Mouse (Mus musculus): Measurements from ENCODE around the gene Clcn7. TPM values are rescaled to one million over a fixed set of nuclear protein-coding genes. Genes with fewer than 3 reads are reported as not detected.

Clcn7 gene
- 16.6 and 18.7 TPM in 2 replicates for polyA plus RNA-seq (2014; fragmentation: Nextera tagmentation; extraction: Ambion mirVana)

DNA sequence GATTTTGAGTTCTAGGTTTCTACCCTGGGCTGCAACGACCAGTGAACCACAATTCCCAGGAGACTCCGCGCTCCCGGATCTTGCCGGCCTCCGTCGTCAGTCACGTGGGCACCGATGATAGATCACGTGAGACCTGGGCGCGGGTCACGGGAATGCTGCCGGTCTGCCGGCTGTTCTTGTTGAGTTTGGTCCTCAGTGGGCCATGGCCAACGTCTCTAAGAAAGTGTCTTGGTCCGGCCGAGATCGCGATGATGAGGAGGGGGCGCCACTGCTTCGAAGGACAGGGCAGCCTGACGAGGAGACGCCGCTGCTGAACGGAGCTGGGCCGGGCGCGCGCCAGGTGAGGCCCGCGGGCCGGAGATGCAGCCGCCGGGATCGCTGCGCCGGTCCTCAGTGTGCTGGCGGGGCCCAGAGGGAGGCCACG lies at the start of gene Clcn7:
Gene Clcn7, plus strand, starts transcription at position 117 of the 424 bp plus-strand sequence.
- peak; percentile 89 for ATAC-seq (ENCODE audit: low FRiP score)
- H3K4me3 ChIP-seq (ENCODE audit: low read depth, low read length), result peak within 1 kb of the TSS; percentile 87
- H3K9me3 ChIP-seq (ENCODE audit: control insufficient read depth, low read length), result no peaks in the 10 kb centered on the region
- H3K36me3 ChIP-seq (ENCODE audit: control insufficient read depth, insufficient read depth, low read length), result no peaks in the 10 kb centered on the region
- peaks cover 8% of the 10 kb centered on the region for H3K4me1 ChIP-seq (replicated peaks; ENCODE audit: control insufficient read depth, insufficient read depth, low read length)
- H3K9ac ChIP-seq (ENCODE audit: low read depth, low read length), result peak within 1 kb of the TSS; percentile 85
- no peaks in the 10 kb centered on the region for H3K27me3 ChIP-seq (ENCODE audit: control insufficient read depth, insufficient read depth, low read length)
- WGBS, result 0% methylated on average over 40 of the region's 40 CpGs
- no peak within 1 kb of the TSS; the same call in 1 of the 2 replicates for H3K27ac ChIP-seq (ENCODE audit: low read depth, low read length)
- DNase-seq (ENCODE audit: low spot score), result peak; percentile 94
- H3K4me2 ChIP-seq (replicated peaks; ENCODE audit: low read depth, low read length), result peak within 1 kb of the TSS; percentile 65

DNA sequence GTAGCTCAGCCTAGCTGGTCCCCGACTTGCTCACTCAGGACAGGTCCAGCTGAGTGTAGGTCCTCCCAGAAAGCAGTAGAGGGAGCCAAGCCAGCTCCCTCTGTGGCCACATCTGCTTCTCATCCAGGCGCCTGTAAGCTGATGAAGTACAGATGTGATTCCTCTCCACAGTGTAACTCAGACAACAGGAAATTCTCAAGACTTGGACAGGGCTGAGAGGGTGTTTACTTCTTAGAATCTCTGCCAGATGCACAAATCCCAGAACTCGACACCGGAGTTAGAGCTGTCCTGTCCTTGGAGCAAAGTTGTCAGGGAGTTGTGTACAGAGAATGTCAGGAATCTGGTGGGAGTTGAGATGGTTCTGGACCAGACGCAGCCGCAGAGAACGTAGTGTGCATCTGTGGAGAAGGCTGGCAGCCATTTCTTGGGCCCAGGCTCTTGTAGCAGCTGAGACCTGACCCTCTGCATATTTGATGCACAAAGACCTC lies 49.7 kb upstream of the Clcn7 start, which contains the start of gene Tmem204:
Gene Tmem204, minus strand, starts transcription at position 148 of the 488 bp plus-strand sequence.
- DNase-seq (ENCODE audit: low spot score), result peak; percentile 49
- 52% methylated on average over 7 of the region's 7 CpGs for WGBS
- no peak within 1 kb of the TSS for H3K4me3 ChIP-seq (ENCODE audit: low read depth, low read length)
- no peaks in the 10 kb centered on the region for H3K4me1 ChIP-seq (replicated peaks; ENCODE audit: control insufficient read depth, insufficient read depth, low read length)
- H3K4me2 ChIP-seq (replicated peaks; ENCODE audit: low read depth, low read length), result no peak within 1 kb of the TSS
- peak within 1 kb of the TSS; percentile 40; the same call in 1 of the 2 replicates for H3K27ac ChIP-seq (ENCODE audit: low read depth, low read length)
- H3K36me3 ChIP-seq (ENCODE audit: control insufficient read depth, insufficient read depth, low read length), result no peaks in the 10 kb centered on the region
- no peaks in the 10 kb centered on the region for H3K9me3 ChIP-seq (ENCODE audit: control insufficient read depth, low read length)
- no peak for ATAC-seq (ENCODE audit: low FRiP score)
- H3K9ac ChIP-seq (ENCODE audit: low read depth, low read length), result no peak within 1 kb of the TSS
- no peaks in the 10 kb centered on the region for H3K27me3 ChIP-seq (ENCODE audit: control insufficient read depth, insufficient read depth, low read length)

DNA sequence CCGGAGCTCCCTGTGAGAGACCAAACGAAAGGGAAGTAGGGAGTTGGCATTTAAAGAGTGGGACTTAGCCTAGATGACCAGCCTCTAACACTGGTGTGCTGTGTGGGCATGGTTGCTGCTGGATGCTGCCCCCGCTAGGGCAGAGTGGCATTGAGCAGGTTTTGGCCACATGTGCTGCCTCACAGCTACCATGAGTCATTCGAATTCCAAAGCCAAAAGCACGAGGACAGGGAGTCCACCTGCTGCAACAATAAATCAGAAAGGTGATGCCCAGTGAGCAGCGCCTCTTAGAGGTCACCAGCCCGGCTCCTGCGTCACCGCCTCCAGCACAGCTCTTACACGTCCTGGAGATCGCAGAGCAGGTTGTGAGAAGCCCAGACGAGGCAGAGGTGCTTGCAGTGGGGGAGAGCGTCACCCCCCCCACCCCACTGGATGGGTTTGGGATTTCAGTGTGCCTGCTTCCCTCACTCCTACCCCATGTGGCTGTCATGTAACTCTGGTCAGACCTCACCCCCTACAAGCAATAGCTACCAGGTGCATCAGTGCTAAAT lies 48.3 kb upstream of the Clcn7 start:
- H3K4me2 ChIP-seq (replicated peaks; ENCODE audit: low read depth, low read length), result no peak overlapping the region
- no peaks in the 10 kb centered on the region for H3K4me1 ChIP-seq (replicated peaks; ENCODE audit: control insufficient read depth, insufficient read depth, low read length)
- DNase-seq (ENCODE audit: low spot score), result no peak
- WGBS, result 81% methylated on average over 13 of the region's 13 CpGs
- no peaks in the 10 kb centered on the region for H3K9me3 ChIP-seq (ENCODE audit: control insufficient read depth, low read length)
- H3K27me3 ChIP-seq (ENCODE audit: control insufficient read depth, insufficient read depth, low read length), result no peaks in the 10 kb centered on the region
- no peak for ATAC-seq (ENCODE audit: low FRiP score)
- H3K4me3 ChIP-seq (ENCODE audit: low read depth, low read length), result no peak overlapping the region
- H3K36me3 ChIP-seq (ENCODE audit: control insufficient read depth, insufficient read depth, low read length), result no peaks in the 10 kb centered on the region
- no peak overlapping the region for H3K27ac ChIP-seq (ENCODE audit: low read depth, low read length)
- no peak overlapping the region for H3K9ac ChIP-seq (ENCODE audit: low read depth, low read length)

DNA sequence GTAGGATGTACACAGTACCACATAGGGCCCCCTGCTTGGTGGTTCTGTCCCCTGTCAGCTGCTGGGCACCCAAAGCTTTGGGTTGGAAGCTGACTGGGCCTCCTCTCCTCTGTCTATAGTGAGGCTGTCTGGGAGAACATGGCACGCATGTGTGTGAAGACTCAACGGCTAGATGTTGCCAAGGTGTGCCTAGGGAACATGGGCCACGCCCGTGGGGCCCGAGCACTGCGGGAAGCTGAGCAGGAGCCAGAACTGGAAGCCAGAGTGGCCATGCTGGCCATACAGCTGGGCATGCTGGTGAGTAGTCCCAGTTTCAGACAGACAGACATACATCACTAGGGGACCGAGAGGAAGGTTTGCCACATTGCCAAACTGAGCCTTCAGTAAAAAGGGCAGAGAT lies 46.5 kb upstream of the Clcn7 start:
- whole genome bisulfite sequencing, result 93% methylated on average over 7 of the region's 7 CpGs
- no peak overlapping the region for H3K4me2 ChIP-seq (replicated peaks; ENCODE audit: low read depth, low read length)
- no peak overlapping the region for H3K4me3 ChIP-seq (ENCODE audit: low read depth, low read length)
- ATAC-seq (ENCODE audit: low FRiP score) (no peak), DNase-seq (ENCODE audit: low spot score) (no peak)
- no peak overlapping the region for H3K27ac ChIP-seq (ENCODE audit: low read depth, low read length)
- H3K27me3 ChIP-seq (ENCODE audit: control insufficient read depth, insufficient read depth, low read length), result no peaks in the 10 kb centered on the region
- H3K9me3 ChIP-seq (ENCODE audit: control insufficient read depth, low read length), result no peaks in the 10 kb centered on the region
- no peak overlapping the region for H3K9ac ChIP-seq (ENCODE audit: low read depth, low read length)
- H3K4me1 ChIP-seq (replicated peaks; ENCODE audit: control insufficient read depth, insufficient read depth, low read length), result no peaks in the 10 kb centered on the region
- H3K36me3 ChIP-seq (ENCODE audit: control insufficient read depth, insufficient read depth, low read length), result no peaks in the 10 kb centered on the region

DNA sequence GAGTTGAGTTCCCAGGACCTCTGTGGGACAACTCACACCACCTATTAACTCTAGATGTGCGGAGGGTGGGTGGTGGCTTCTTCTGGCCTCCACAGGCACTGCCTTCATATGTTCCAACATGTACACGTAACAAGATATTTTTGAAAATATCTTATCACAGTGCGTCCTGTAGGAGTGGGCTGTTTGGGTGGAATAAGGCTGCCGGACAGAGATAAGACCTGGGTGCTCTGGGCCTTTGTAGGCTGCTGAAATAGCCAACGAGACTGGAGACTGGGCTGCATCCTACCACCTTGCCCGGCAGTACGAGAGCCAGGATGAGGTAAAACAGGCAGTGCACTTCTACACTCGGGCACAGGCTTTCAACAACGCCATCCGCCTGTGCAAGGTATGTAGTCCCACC lies 44.0 kb upstream of the Clcn7 start:
- H3K36me3 ChIP-seq (ENCODE audit: control insufficient read depth, insufficient read depth, low read length), result no peaks in the 10 kb centered on the region
- 95% methylated on average over 10 of the region's 10 CpGs for whole genome bisulfite sequencing
- no peaks in the 10 kb centered on the region for H3K9me3 ChIP-seq (ENCODE audit: control insufficient read depth, low read length)
- no peaks in the 10 kb centered on the region for H3K4me1 ChIP-seq (replicated peaks; ENCODE audit: control insufficient read depth, insufficient read depth, low read length)
- no peak overlapping the region for H3K4me2 ChIP-seq (replicated peaks; ENCODE audit: low read depth, low read length)
- no peak overlapping the region for H3K9ac ChIP-seq (ENCODE audit: low read depth, low read length)
- no peak for ATAC-seq (ENCODE audit: low FRiP score)
- no peak overlapping the region for H3K27ac ChIP-seq (ENCODE audit: low read depth, low read length)
- DNase-seq (ENCODE audit: low spot score), result no peak
- H3K4me3 ChIP-seq (ENCODE audit: low read depth, low read length), result no peak overlapping the region
- H3K27me3 ChIP-seq (ENCODE audit: control insufficient read depth, insufficient read depth, low read length), result no peaks in the 10 kb centered on the region

DNA sequence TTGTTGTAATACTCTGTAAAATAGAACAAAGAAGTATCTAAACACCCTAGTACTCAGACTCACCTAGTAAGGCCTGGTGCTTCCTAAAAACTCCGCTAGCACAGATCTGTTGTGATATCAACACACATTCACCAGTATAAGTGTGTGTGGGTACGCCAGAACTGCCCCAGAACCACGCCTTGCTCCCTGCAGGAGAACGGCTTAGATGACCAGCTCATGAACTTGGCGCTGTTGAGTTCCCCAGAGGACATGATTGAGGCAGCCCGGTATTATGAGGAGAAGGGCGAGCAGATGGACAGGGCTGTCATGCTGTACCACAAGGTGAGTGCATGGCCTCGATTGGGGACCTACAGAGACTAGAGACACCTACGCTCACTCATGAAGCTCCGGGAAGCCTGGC lies 42.7 kb upstream of the Clcn7 start:
- no peak overlapping the region for H3K4me2 ChIP-seq (replicated peaks; ENCODE audit: low read depth, low read length)
- no peaks in the 10 kb centered on the region for H3K9me3 ChIP-seq (ENCODE audit: control insufficient read depth, low read length)
- no peaks in the 10 kb centered on the region for H3K27me3 ChIP-seq (ENCODE audit: control insufficient read depth, insufficient read depth, low read length)
- 94% methylated on average over 10 of the region's 10 CpGs for WGBS
- H3K4me1 ChIP-seq (replicated peaks; ENCODE audit: control insufficient read depth, insufficient read depth, low read length), result no peaks in the 10 kb centered on the region
- no peak overlapping the region for H3K4me3 ChIP-seq (ENCODE audit: low read depth, low read length)
- no peak overlapping the region for H3K27ac ChIP-seq (ENCODE audit: low read depth, low read length)
- no peak for ATAC-seq (ENCODE audit: low FRiP score)
- H3K36me3 ChIP-seq (ENCODE audit: control insufficient read depth, insufficient read depth, low read length), result no peaks in the 10 kb centered on the region
- H3K9ac ChIP-seq (ENCODE audit: low read depth, low read length), result no peak overlapping the region
- DNase-seq (ENCODE audit: low spot score), result no peak

DNA sequence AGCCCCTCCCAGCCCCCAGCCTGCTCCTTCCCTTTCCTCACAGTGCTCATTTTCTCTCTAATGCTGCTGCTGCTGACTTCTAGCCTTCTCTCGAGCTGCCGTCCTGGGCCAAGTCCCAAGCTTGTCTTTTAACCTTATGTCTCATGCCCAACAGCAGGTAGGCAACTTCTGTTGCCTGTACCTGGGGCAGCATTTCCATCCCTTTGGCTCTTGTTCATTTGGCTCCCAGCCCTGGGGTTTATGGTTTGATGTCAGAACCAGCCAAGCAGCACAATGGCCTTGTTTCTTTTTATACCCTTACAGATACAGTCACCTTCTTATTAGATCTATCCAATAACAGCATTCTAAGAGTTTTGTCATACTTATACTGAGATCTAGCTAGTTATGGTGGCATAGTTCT lies 37.0 kb upstream of the Clcn7 start:
- Histone ChIP-seq H3K9me3 (ENCODE audit: control insufficient read depth, low read length) (no peaks in the 10 kb centered on the region), H3K27me3 (ENCODE audit: control insufficient read depth, insufficient read depth, low read length) (no peaks in the 10 kb centered on the region), H3K9ac (ENCODE audit: low read depth, low read length) (no peak overlapping the region), H3K4me1 (replicated peaks; ENCODE audit: control insufficient read depth, insufficient read depth, low read length) (no peaks in the 10 kb centered on the region), H3K27ac (ENCODE audit: low read depth, low read length) (no peak overlapping the region), H3K4me3 (ENCODE audit: low read depth, low read length) (no peak overlapping the region), H3K4me2 (replicated peaks; ENCODE audit: low read depth, low read length) (no peak overlapping the region), H3K36me3 (ENCODE audit: control insufficient read depth, insufficient read depth, low read length) (peaks cover 3% of the 10 kb centered on the region; the same call in 1 of the 2 replicates)
- DNase-seq (ENCODE audit: low spot score) (no peak), ATAC-seq (ENCODE audit: low FRiP score) (no peak)
- 89% methylated on average over 2 of the region's 2 CpGs for WGBS

DNA sequence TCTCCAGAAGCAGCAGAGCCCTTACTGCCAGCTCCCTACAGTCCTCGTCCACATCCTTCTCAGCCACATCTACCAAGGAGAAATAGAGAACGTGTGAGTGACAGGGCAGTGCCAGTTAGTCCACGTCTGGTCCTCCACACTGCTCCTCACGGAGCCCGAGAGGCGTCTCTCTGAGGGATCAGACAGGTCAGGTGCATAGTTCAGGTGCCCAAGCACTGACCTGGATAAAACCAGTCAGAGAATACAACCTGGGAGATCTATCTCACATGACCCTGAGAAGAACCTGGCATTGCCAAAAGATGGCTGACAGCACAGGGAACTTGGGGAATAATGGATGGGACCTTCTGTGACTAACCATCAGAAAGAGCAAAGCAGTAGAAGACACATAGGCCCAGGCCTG lies 33.1 kb upstream of the Clcn7 start:
- 92% methylated on average over 6 of the region's 6 CpGs for WGBS
- peaks cover 3% of the 10 kb centered on the region for H3K36me3 ChIP-seq (ENCODE audit: control insufficient read depth, insufficient read depth, low read length)
- no peaks in the 10 kb centered on the region for H3K4me1 ChIP-seq (replicated peaks; ENCODE audit: control insufficient read depth, insufficient read depth, low read length)
- H3K9me3 ChIP-seq (ENCODE audit: control insufficient read depth, low read length), result no peaks in the 10 kb centered on the region
- no peak overlapping the region for H3K4me3 ChIP-seq (ENCODE audit: low read depth, low read length)
- H3K4me2 ChIP-seq (replicated peaks; ENCODE audit: low read depth, low read length), result no peak overlapping the region
- H3K27ac ChIP-seq (ENCODE audit: low read depth, low read length), result no peak overlapping the region
- ATAC-seq (ENCODE audit: low FRiP score) (no peak), DNase-seq (ENCODE audit: low spot score) (no peak)
- no peaks in the 10 kb centered on the region for H3K27me3 ChIP-seq (ENCODE audit: control insufficient read depth, insufficient read depth, low read length)
- H3K9ac ChIP-seq (ENCODE audit: low read depth, low read length), result no peak overlapping the region

DNA sequence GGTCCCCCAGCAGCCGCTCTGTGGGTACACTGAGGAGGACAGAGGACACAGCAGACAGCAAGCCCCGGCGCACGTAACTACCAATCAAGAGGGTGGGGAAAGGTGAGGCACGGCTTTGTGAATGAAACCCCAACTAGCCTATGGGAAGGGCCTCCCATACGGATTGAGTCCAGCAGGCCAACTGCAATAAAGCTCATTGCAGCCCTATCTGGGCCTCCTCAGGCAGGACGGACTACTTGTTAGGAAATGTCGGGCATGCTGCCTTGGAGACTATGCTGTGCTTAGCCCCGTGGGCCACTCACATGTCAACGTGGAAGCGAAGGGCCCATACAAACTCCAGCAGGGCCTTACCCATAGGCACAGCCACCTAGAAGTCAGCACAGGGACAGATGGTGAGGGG lies 31.9 kb upstream of the Clcn7 start:
- Histone ChIP-seq H3K9me3 (ENCODE audit: control insufficient read depth, low read length) (no peaks in the 10 kb centered on the region), H3K27me3 (ENCODE audit: control insufficient read depth, insufficient read depth, low read length) (no peaks in the 10 kb centered on the region), H3K27ac (ENCODE audit: low read depth, low read length) (no peak overlapping the region), H3K36me3 (ENCODE audit: control insufficient read depth, insufficient read depth, low read length) (peaks cover 3% of the 10 kb centered on the region), H3K4me2 (replicated peaks; ENCODE audit: low read depth, low read length) (no peak overlapping the region), H3K9ac (ENCODE audit: low read depth, low read length) (no peak overlapping the region), H3K4me1 (replicated peaks; ENCODE audit: control insufficient read depth, insufficient read depth, low read length) (no peaks in the 10 kb centered on the region), H3K4me3 (ENCODE audit: low read depth, low read length) (no peak overlapping the region)
- WGBS, result 95% methylated on average over 11 of the region's 11 CpGs
- ATAC-seq (ENCODE audit: low FRiP score) (no peak), DNase-seq (ENCODE audit: low spot score) (no peak)
